Mouse (Mus musculus) A20 (cell line): ENCODE measurements at regions not wholly inside any gene's neighbourhood (a gene's known extent, or its start where the extent isn't known, plus 50 kb on each side); places are given as distances from the start of the nearest gene placed in this dataset.
"Not testable (repeated sequence)": the region's sequence is repeated elsewhere in the genome, so short reads cannot be mapped to it uniquely, and the experiment has no call there.

ENCODE experiments used
- DNase-seq: peaks from one replicate; pipeline ENCODE4 v3.0.0-alpha.2; 2011; ENCODE audit warnings: low read depth, low spot score

DNA sequence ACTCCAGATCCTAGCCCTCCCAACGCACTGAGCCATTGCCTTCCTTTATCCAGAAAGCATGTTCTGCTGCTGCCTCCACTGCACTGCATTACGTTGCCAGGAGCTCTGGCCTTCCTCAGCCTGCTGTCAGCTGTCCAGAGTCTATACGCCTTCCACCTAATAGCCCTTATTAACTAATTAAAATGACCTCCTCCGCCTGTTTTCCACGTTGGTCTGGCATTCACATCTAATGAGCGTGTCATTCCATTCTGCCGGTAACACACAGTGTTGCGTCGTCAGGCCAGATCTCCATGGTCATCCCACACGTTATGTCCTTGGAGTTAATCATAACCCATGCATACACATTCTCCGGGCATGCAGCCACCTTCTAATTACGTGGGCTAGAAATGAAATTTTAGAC, 56.7 kb upstream of the Med4 start:
- no peak for DNase-seq

DNA sequence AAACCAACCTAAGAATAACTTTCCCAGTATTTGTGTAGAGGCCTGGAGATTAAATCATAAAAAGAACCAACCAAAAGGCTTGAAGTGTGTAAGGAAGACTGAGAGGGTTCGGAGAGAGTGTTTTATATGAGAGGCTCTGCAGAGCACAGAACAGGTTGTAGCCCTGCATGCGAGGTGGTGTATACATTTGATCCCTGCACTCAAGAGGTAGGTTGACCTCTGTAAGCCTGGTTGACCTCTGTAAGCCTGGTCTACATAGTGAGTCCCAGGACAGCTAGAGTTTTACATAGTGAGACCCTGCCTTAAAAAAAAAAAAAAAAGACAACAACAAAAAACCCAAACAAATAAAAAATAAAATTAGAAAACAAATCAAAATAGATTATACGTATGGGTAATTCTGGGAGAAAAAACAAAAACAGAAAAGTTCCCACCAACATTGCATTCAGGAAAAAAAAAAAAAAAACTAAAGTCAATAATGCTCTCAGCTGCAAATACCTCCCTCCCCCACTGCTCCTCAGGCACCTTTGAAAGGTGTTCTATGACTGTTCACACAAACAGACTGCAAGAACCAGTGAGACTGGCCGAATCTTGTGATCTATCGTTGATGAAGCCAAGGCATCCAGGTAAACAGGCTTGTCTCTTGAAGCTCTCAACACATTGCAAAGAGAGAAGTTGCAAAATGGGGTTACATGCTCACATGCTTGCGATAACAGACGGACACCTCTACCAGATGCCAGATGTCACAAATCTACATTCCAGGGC, 57.3 kb upstream of the Med4 start:
- DNase-seq, result no peak

DNA sequence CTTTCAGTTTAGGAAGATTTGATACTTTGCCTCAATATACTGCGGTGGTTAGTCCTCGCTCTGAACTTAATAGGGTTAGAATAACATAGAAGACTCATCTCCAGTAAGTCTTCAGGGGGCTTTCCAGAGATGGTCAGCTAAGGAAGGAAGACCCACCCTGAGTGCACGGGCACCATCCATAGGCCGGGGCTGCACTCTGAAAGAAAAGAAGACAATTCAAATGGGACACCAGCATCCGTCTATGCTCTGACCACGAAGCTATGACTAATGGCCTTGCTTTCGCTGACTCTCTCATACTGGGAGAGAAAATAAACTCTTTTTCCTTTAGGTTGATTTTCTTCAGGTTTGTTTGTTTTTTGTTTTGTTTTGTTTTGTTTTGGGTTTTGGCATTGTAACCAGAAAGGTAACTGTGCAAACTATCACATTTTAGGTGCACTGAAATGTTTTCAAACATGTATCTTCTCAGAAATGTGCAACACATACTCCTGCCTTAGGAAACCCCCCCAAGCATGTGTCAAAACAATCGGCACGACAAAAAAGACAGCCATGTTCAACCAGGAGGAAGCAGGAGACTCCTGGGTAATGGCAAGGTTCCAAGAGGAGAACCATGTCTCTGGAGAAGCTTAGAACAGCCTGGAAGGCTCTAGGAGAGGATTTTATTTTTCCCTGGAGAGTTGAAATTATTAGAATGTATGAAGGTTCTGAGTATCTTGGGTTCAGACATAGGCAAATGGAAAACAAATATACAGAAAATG, 58.4 kb upstream of the Med4 start:
- no peak for DNase-seq

DNA sequence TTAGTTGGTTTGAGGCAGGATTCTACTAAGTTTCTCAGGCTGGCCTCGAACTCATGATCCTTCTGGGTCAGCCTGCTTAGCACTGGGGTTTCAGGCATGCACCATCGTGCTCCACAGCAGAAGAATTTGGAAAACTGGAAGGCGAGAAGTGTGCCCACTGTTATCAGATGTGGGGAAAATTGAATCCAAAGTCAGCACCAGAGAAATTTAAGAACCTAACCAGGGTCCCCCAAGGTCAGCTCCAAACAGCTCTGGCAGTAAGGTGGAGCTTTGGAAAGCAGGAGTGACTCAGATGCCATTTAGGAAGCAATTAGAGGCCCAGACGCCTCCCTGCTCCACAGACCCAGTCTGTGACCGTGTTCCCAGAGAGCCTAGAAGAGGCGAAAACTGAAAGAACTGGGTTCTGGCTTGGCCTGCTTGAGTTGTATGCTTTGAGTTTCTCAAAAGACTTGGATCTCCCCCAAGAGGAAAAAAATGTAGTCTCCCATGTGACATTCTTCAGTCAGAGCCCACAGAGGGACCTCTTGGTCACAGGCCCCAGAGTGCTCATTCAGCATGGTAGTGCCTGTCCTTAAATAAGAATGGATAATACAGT, 59.8 kb upstream of the Med4 start:
- no peak for DNase-seq

DNA sequence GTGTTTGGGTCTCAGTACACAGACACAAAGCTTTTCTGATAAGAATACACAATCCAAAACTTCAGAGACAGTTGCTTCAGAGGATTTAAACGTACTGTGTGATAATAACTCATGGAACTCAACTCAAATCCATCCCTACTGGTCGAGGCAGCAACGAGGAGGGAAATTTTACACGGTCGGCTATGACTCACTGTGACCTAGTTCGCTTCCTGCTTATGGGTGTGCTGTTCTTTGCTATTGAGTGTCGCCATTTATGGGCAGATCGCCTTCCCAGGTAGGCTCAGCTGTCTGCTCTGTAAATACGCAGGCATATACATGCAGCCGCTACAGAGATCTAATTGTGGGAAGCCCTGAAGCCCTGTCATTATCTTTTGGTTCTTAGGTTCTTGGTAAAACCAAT, 60.7 kb upstream of the Med4 start:
- no peak for DNase-seq

DNA sequence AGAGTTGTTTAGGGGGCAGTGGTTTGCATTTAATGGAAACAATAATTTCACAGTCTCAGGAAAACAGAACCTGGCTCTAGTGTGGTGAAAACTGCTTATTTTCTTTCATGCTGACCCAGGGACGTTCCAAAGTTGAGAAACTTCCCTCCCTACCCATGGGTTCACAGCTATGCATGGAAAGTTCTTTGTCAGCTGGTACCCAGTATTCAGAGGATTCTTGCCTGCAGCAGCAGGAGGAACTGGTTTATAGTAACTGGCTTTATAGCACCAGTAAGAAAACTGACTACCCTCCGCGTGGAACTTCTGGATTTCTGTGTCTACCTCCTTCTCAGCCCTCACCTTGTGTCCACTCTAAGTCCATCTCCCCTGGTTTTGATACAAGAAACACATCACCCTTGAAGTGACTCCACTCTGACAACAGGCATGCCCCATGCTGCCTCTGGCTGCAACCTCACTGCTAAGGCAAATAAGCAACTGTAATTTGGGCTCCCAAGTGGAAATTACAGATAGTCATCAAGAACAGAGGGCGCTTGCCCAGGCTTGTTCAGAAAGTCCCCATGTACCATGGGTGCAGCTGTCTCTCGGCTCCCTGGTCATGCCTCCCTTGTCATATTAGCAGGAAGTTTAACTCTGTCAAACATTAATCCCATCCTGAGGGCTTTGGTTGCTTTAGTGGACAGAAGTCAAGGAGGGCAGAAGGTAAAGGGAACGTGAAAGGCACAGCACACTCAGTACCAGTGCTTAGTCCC, 60.6 kb upstream of the Itm2b start:
- no peak for DNase-seq

DNA sequence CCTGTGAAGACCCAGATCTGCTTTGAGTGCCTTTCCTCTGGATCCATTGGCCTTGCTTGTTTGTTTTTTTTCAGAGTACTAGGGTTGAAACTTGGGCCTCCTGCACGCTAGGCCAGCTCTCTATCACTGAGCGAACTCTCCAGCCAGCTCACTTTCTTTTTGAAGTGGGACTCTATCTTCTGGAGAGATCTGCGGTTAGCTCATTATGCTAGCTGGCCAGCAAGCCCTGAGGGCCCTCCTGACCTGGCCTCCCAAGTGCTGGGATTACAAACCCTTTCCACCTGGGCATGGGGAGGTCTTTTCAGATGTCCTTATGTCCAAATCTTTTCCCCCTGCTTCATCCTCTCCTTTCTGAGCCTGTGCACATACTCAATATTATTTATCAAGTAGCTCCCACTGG, 59.6 kb upstream of the Itm2b start:
- DNase-seq, result no peak

DNA sequence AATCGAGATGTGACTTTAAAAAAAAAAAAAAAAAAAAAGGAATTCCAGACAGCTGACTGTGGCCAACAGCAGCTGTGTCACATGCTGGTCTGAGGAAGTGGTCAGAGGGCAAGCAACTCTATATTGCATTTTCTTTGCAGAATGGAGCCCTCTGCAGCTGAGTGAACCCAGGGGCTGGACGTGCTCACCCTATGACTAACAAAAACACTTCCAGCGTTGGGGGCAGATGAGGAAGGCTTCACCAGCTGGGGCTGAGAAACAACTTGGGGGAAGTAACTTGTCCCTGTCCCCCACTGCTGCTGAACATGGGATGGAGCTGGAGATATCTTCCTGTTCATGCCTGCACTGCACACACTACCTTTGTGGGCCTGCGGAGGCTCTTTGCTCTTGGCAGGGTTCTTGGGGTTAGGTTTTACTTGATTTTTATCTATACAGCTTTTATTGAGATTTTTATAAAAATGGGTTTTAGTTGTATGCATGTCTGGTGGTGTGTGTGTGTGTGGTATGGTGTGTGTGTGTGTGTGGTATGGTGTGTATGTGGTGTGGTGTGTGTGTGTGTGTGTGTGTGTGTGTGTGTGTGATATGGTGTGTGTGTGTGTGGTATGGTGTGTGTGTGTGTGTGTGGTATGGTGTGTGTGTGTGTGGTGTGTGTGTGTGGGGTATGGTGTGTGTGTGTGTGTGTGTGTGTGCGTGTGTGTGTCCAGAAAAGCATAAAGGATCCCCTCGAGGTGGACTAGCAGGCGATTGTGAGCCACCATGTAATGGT, 57.0 kb upstream of the Itm2b start:
- DNase-seq, result peak; percentile 63

DNA sequence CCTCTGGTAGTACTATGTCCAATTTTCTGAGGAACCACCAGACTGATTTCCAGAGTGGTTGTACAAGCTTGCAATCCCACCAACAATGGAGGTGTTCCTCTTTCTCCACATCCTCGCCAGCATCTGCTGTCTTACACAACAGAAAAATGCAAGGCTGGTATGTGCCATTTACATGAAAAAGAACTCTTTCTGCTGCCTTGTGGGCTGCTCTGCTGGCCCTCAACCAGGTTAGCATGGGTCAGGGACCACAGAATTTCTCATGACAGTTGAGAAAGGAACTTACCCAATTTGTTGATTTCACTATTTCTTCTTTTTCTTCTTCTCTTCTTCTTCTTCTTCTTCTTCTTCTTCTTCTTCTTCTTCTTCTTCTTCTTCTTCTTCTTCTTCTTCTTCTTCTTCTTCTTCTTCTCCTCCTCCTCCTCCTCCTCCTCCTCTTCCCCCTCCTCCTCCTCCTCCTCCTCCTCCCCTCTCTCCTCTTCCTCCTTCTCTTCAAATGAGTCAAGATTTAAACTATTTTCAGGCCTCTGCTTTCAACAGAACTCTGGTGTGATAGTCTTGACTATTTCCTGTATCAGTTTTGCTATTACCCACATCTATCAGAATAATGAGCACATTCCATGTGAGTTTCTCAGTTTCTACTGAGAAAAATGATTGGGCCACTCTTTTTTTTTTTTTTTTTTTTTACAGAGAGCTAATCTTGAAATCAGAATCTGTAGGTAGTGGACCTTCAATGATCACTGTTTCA, 56.3 kb upstream of the Itm2b start:
- not testable (repeated sequence) for DNase-seq

DNA sequence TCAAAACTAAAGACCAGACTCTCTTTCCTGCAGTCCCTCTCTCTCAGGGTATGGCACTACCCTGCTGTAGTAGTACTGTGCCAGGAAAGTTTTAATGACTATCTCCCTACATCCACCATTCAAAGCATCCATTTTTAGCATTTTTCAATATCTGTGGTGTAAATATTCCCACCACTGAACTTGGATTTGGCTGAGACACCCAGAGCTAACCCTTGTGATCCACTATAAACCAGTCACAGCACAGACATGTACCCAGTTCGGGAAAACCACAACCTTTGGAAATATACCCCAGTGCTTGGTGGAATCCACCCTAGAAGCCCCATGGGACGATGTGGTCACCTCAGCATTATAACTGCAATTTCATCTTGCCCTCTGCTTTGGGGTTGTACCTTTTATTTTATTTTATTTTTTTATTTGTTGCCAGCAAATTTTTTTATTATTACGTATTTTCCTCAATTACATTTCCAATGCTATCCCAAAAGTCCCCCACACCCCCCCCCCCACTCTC, 54.8 kb upstream of the Itm2b start:
- DNase-seq, result no peak

DNA sequence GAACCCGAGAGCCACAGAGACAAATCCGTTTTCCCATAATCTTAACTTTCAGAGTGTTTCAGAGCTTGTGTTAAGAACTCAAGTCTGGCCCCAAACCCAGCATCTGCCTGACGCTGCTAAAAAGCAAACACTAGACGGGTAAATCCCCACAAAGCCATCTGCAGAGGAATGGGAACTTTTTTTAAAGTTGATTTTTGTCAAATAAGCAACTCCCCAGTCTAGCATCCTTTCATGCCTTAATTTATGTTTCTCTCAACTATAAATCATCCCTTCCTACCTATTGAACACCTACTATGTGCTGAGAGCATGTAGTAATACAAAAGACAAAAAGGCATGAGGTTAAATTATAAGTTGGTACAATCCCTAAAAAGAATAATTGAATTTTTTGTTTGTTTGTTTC, 50.8 kb upstream of the Itm2b start:
- DNase-seq, result no peak
